Mouse (Mus musculus) small intestine, adult 2 months (tissue): Measurements from ENCODE around the gene Tax1bp1.

Experiments
- CTCF ChIP-seq: fragments of 200-500 bp; IDR thresholded peaks from 2 replicates; pipeline ENCODE4 v1.5.1; 2012; ENCODE audit warnings: low read depth, mild to moderate bottlenecking, control low read depth, inconsistent platforms, low read length, moderate library complexity, mixed read lengths; ENCODE audit not compliant: insufficient replicate concordance, insufficient read length; ENCODE audit errors: extremely low read depth
- POLR2A ChIP-seq: fragments of 200-500 bp; IDR thresholded peaks from 2 replicates; pipeline ENCODE4 v1.6.1; 2012; ENCODE audit warnings: low read depth, mild to moderate bottlenecking, control low read depth, inconsistent platforms, low read length, moderate library complexity

DNA sequence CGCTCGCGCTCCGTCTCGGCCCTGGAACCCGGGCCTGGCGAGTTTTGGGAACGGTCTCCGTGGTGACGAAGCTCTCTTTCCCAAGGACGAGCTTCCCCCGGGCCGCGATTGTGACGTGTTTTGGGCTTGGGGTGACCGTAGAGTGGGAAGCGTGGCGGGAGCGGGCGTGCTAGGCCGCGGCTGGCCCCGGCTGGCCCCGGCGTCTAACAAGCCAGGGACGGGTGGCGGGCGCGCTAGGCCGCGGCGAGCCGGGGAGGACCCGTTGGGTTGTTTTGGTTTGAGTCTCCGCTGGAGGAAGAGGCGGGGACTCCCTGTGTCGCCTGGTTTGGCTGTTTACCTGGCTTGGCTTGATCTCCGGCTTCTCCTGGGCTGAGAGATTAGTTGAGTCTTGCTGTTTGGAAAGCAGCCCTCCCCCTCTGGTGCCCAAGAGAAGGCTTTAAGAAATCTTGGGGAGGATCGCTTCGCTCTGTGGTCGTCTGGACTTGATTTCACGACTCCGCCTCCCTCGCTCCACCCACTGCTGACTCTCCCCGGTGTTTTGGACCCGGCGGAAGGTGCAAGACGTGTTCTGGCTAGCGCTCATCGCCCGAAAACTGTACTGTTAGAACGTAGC, 474 bp downstream of the Tax1bp1 start:
- TF ChIP-seq CTCF (no peak), POLR2A (no peak)
